Mouse (Mus musculus) heart, embryonic 14.5 days (tissue): ENCODE data around the gene Lrrc28. TPM values are rescaled to one million over a fixed set of nuclear protein-coding genes. Genes with fewer than 3 reads are reported as not detected.

ENCODE experiments used
- ATAC-seq: fragments of 200-750 bp; cut with Nextera tagmentation; 2 replicates; pipeline ENCODE4 v1.8.0; 2017; ENCODE audit warnings: low read depth, moderate TSS enrichment; ENCODE audit not compliant: insufficient number of reproducible peaks, insufficient read depth, low FRiP score
- H3K27ac ChIP-seq, 2 experiments: fragments of 200-500 bp in 1 of 2; fragments of 300-500 bp in 1 of 2; sonication (generic) in 1 of 2; replicated peaks in 1 of 2; 2 replicates each; pipeline ENCODE4 v1.5.1; 2012 to 2014; ENCODE audit warnings: low read depth in 2 of 2, low read length in 2 of 2, control low read depth in 1 of 2, mild to moderate bottlenecking in 1 of 2, mixed read lengths in 1 of 2; ENCODE audit not compliant: control insufficient read depth in 1 of 2, insufficient read depth in 1 of 2
- H3K27me3 ChIP-seq: fragments of 300-500 bp; sonication (generic); 2 replicates; pipeline ENCODE4 v1.6.1; 2014; ENCODE audit warnings: mild to moderate bottlenecking, low read length, control low read depth; ENCODE audit not compliant: control insufficient read depth, insufficient read depth
- H3K36me3 ChIP-seq: fragments of 300-500 bp; sonication (generic); 2 replicates; pipeline ENCODE4 v1.6.1; 2014; ENCODE audit warnings: mild to moderate bottlenecking, control low read depth, low read length, mixed read lengths; ENCODE audit not compliant: control insufficient read depth, insufficient read depth
- H3K4me1 ChIP-seq, 2 experiments: fragments of 200-500 bp in 1 of 2; fragments of 300-500 bp in 1 of 2; sonication (generic) in 1 of 2; 2 replicates each; pipeline ENCODE4 v1.6.1; 2012 to 2014; ENCODE audit warnings: low read length in 2 of 2, control low read depth in 1 of 2, mixed read lengths in 1 of 2; ENCODE audit not compliant: control insufficient read depth in 2 of 2, insufficient read depth in 2 of 2
- H3K4me2 ChIP-seq: fragments of 300-500 bp; sonication (generic); 2 replicates; pipeline ENCODE4 v1.6.1; 2014; ENCODE audit warnings: mild to moderate bottlenecking, low read length
- H3K4me3 ChIP-seq, 2 experiments: fragments of 200-500 bp in 1 of 2; fragments of 300-500 bp in 1 of 2; sonication (generic) in 1 of 2; 2 replicates each; pipeline ENCODE4 v1.5.1; 2012 to 2014; ENCODE audit warnings: low read length in 2 of 2, mild to moderate bottlenecking in 2 of 2, control low read depth in 1 of 2, low read depth in 1 of 2, moderate library complexity in 1 of 2; ENCODE audit not compliant: control insufficient read depth in 1 of 2, insufficient read depth in 1 of 2
- H3K9ac ChIP-seq: fragments of 300-500 bp; sonication (generic); 2 replicates; pipeline ENCODE4 v1.6.1; 2014; ENCODE audit warnings: mild to moderate bottlenecking, low read length
- H3K9me3 ChIP-seq: fragments of 300-500 bp; sonication (generic); 2 replicates; pipeline ENCODE4 v1.6.1; 2016; ENCODE audit warnings: low read length, control low read depth; ENCODE audit not compliant: control insufficient read depth
- WGBS: fragments of 180-500 bp; shearing (Covaris S2); extraction: QIAGEN DNeasy Blood & Tissue Kit; methylation state at CpG from one replicate; pipeline ENCODE4 v1.1.7; 2014; 5-methylcytosine and 5-hydroxymethylcytosine counted together
- polyA plus RNA-seq: library from polyadenylated mRNA; unstranded; fragments of >200 nt; fragmentation: Nextera tagmentation; extraction: Ambion mirVana; gene quantifications from 2 replicates; pipeline ENCODE4 v1.2.1, GENCODE M21; 2014

The Lrrc28 gene
- 13.3 and 16.1 TPM in 2 replicates for polyA plus RNA-seq

- Histone ChIP-seq H3K27me3 (no peaks in the 10 kb centered on the region), H3K4me3 (peak within 1 kb of the TSS; percentile 66 to 97), H3K4me2 (peak within 1 kb of the TSS; percentile 83), H3K9ac (peak within 1 kb of the TSS; percentile 86), H3K9me3 (no peaks in the 10 kb centered on the region), H3K27ac (peak within 1 kb of the TSS; percentile 88 to 93), H3K4me1 (peaks cover 4 to 33% of the 10 kb centered on the region in 2 experiments), H3K36me3 (peaks cover 10% of the 10 kb centered on the region; the same call in 1 of the 2 replicates)
- ATAC-seq = peak; percentile 99
- WGBS = under 1% methylated on average over 55 of the region's 55 CpGs
Measured at GRCm38 (mm10) chr7:67644833-67645680, at the start of gene Lrrc28. Gene Lrrc28, minus strand, starts transcription at chr7:67645268.

GRCm38 (mm10) chr7:67692791-67693538, 47.9 kb upstream of the Lrrc28 start:
- Histone ChIP-seq H3K27me3 (no peaks in the 10 kb centered on the region), H3K9ac (no peak overlapping the region), H3K9me3 (no peaks in the 10 kb centered on the region), H3K27ac (no peak overlapping the region), H3K4me2 (no peak overlapping the region), H3K4me3 (no peak overlapping the region), H3K36me3 (0 out of 2 replicates have a peak, but pooled peaks cover 13% of the 10 kb centered on the region), H3K4me1 (peaks cover 15 to 25% of the 10 kb centered on the region in 2 experiments)
- 0 out of 2 replicates have a peak, but pooled peaks have one; percentile 8 for ATAC-seq
- WGBS = 85% methylated on average over 23 of the region's 23 CpGs

- H3K9me3 ChIP-seq = no peaks in the 10 kb centered on the region
- H3K4me1 ChIP-seq = peaks cover 15 to 25% of the 10 kb centered on the region in 2 experiments
- H3K36me3 ChIP-seq = peaks cover 12% of the 10 kb centered on the region; the same call in 1 of the 2 replicates
- no peaks in the 10 kb centered on the region for H3K27me3 ChIP-seq
- no peak overlapping the region for H3K9ac ChIP-seq
- ATAC-seq = no peak
- H3K27ac ChIP-seq = no peak overlapping the region
- 22% methylated on average over 3 of the region's 3 CpGs for WGBS
- H3K4me2 ChIP-seq = no peak overlapping the region
- H3K4me3 ChIP-seq = no peak overlapping the region
Measured at GRCm38 (mm10) chr7:67692141-67692540, 47.1 kb upstream of the Lrrc28 start.

- Histone ChIP-seq H3K4me3 (no peak overlapping the region), H3K27ac (0 out of 4 replicates have a peak overlapping the region, but pooled peaks of 1 of the 2 experiments have one; percentile 24), H3K4me2 (no peak overlapping the region), H3K9me3 (no peaks in the 10 kb centered on the region), H3K36me3 (peaks cover 7% of the 10 kb centered on the region; the same call in 1 of the 2 replicates), H3K4me1 (peaks cover 15 to 25% of the 10 kb centered on the region in 2 experiments), H3K9ac (no peak overlapping the region), H3K27me3 (no peaks in the 10 kb centered on the region)
- 22% methylated on average over 6 of the region's 6 CpGs for WGBS
- ATAC-seq = no peak
Measured at GRCm38 (mm10) chr7:67691036-67691435, 46.0 kb upstream of the Lrrc28 start.

- H3K9ac ChIP-seq = no peak overlapping the region
- no peak overlapping the region for H3K4me3 ChIP-seq
- H3K27ac ChIP-seq = no peak overlapping the region
- no peaks in the 10 kb centered on the region for H3K27me3 ChIP-seq
- no peak overlapping the region for H3K4me2 ChIP-seq
- no peak for ATAC-seq
- H3K36me3 ChIP-seq = peaks cover 17% of the 10 kb centered on the region
- WGBS = 75% methylated on average over 7 of the region's 7 CpGs
- H3K9me3 ChIP-seq = peaks cover 7% of the 10 kb centered on the region; the same call in 1 of the 2 replicates
- H3K4me1 ChIP-seq = peaks cover 15 to 25% of the 10 kb centered on the region in 2 experiments
Measured at GRCm38 (mm10) chr7:67689793-67690192, 44.7 kb upstream of the Lrrc28 start.

GRCm38 (mm10) chr7:67688281-67688680, 43.2 kb upstream of the Lrrc28 start:
- H3K9me3 ChIP-seq = peaks cover 7% of the 10 kb centered on the region; the same call in 1 of the 2 replicates
- H3K4me1 ChIP-seq = peaks cover 15 to 25% of the 10 kb centered on the region in 2 experiments
- peaks cover 25% of the 10 kb centered on the region for H3K36me3 ChIP-seq
- no peak overlapping the region for H3K27ac ChIP-seq
- no peak overlapping the region for H3K9ac ChIP-seq
- no peak overlapping the region for H3K4me2 ChIP-seq
- H3K4me3 ChIP-seq = no peak overlapping the region
- no peak for ATAC-seq
- WGBS = 22% methylated on average over 3 of the region's 3 CpGs
- H3K27me3 ChIP-seq = no peaks in the 10 kb centered on the region

GRCm38 (mm10) chr7:67686545-67686944, 41.5 kb upstream of the Lrrc28 start:
- H3K27me3 ChIP-seq = no peaks in the 10 kb centered on the region
- no peak for ATAC-seq
- peaks cover 40% of the 10 kb centered on the region for H3K36me3 ChIP-seq
- H3K4me2 ChIP-seq = no peak overlapping the region
- H3K9ac ChIP-seq = no peak overlapping the region
- H3K4me3 ChIP-seq = no peak overlapping the region
- peaks cover 6 to 12% of the 10 kb centered on the region in 2 experiments for H3K4me1 ChIP-seq
- 90% methylated on average over 3 of the region's 3 CpGs for WGBS
- H3K27ac ChIP-seq = no peak overlapping the region
- peaks cover 7% of the 10 kb centered on the region; the same call in 1 of the 2 replicates for H3K9me3 ChIP-seq
